Mouse (Mus musculus) central nervous system, embryonic 14 days (tissue): ENCODE results near the gene Hoxb13. TPM values are rescaled to one million over a fixed set of nuclear protein-coding genes. Genes with fewer than 3 reads are reported as not detected.

Source experiments
- polyA plus RNA-seq: library from polyadenylated mRNA; depleted of rRNA; stranded (reverse); fragments of >200 nt; gene quantifications from 2 replicates; pipeline ENCODE4 v1.2.3, GENCODE M21; 2012; rRNA removed

The Hoxb13 gene
- not detected in 2 replicates for polyA plus RNA-seq

DNA sequence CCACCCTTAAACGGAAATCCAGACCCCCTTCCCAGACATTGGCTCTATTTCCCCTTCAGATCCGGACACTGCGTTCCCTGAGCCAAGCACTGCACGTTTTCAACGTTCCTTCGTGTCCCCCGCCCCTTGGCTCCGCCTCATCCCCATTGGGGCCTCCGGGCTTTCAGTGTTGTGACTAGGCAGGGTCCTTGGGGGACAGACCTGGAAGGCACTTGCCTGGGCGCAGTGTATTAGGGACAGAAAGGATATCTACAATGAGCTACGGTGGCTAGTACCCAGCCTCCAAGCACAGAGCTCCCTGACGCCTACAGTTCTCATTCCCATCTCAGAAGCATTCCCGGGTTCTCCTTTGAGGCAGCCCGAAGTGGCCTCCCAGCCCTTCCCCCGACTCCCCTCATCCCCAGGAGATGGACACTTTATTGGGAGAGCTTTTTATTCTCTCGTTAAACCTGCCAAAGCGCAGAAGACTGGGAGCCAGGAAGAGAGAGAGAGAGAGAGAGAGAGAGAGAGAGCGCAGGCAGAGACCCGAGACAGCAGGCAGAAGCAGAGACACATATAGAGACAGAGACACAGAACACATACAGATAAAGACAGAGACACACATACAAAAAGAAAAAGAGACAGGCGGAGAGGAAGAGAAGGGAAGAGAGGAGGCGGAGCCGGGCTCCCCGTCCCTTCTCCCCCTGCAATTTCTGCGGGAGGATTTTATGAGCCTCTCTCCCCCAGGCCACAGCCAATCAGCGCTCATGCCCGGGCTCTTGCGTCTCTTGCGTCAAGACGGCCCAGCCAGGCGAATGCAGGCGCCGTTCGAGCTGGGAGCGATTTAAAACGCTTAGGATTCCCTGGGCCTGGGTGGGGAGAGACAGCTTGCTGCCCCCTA is at the start of gene Hoxb13:
TSS of gene Hoxb13 (plus strand) at position 796 of the 880 bp plus-strand sequence.

Other genes starting within 250 kb of the Hoxb13 start
- 12.6 and 15.4 TPM in 2 replicates for gene Igf2bp1, start 188.4 kb upstream of the Hoxb13 start, polyA plus RNA-seq
- gene Gip, start 169.8 kb upstream of the Hoxb13 start, polyA plus RNA-seq = not detected in 2 replicates
- gene Snf8, start 159.4 kb upstream of the Hoxb13 start, polyA plus RNA-seq = 57.4 and 65.3 TPM in 2 replicates
- 55.7 and 60.0 TPM in 2 replicates for gene Ube2z, start 128.9 kb upstream of the Hoxb13 start, polyA plus RNA-seq
- 328 and 335 TPM in 2 replicates for gene Atp5g1, start 118.6 kb upstream of the Hoxb13 start, polyA plus RNA-seq
- gene Calcoco2, start 82.4 kb upstream of the Hoxb13 start, polyA plus RNA-seq = not detected in 2 replicates
- gene Ttll6, start 60.5 kb upstream of the Hoxb13 start, polyA plus RNA-seq = 0.75 and 0.84 TPM in 2 replicates
- 0.43 and 15.4 TPM in 2 replicates for gene Hoxb9, start 77.1 kb downstream of the Hoxb13 start, polyA plus RNA-seq
- gene Hoxb8, start 87.6 kb downstream of the Hoxb13 start, polyA plus RNA-seq = 28.2 and 71.6 TPM in 2 replicates
- 3.5 and 10.0 TPM in 2 replicates for gene Hoxb7, start 92.3 kb downstream of the Hoxb13 start, polyA plus RNA-seq
- gene Hoxb6, start 98.2 kb downstream of the Hoxb13 start, polyA plus RNA-seq = 14.9 and 21.2 TPM in 2 replicates
- 24.3 and 32.8 TPM in 2 replicates for gene Hoxb5, start 109.0 kb downstream of the Hoxb13 start, polyA plus RNA-seq
- 4.7 and 5.6 TPM in 2 replicates for gene Hoxb4, start 124.0 kb downstream of the Hoxb13 start, polyA plus RNA-seq
- 25.2 and 37.6 TPM in 2 replicates for gene Hoxb3, start 129.0 kb downstream of the Hoxb13 start, polyA plus RNA-seq
- gene Hoxb2, start 156.2 kb downstream of the Hoxb13 start, polyA plus RNA-seq = 10.5 and 15.4 TPM in 2 replicates
- 0.06 and 0.10 TPM in 2 replicates for gene Hoxb1, start 171.4 kb downstream of the Hoxb13 start, polyA plus RNA-seq